Mouse (Mus musculus) fibroblast of lung, adult 2 months (primary cell): ENCODE results near the gene Plxdc2.

ENCODE experiments used
- DNase-seq: peaks from one replicate; pipeline ENCODE4 v3.0.0-alpha.2; 2011; ENCODE audit warnings: low read depth

Plxdc2 gene

GRCm38 (mm10) chr2:16414340-16414976, 58.4 kb downstream of the Plxdc2 start:
- no peak for DNase-seq

GRCm38 (mm10) chr2:16439030-16439429, 82.9 kb downstream of the Plxdc2 start:
- DNase-seq, result no peak

- peak; percentile 23 for DNase-seq
Observed at GRCm38 (mm10) chr2:16442643-16443042, 86.5 kb downstream of the Plxdc2 start.

- DNase-seq, result no peak
Observed at GRCm38 (mm10) chr2:16447936-16448335, 91.8 kb downstream of the Plxdc2 start.

GRCm38 (mm10) chr2:16450838-16451665, 94.9 kb downstream of the Plxdc2 start:
- peak; percentile 96 for DNase-seq

GRCm38 (mm10) chr2:16451666-16452009, 95.5 kb downstream of the Plxdc2 start:
- DNase-seq, result no peak

- DNase-seq, result no peak
Observed at GRCm38 (mm10) chr2:16452080-16452479, 96.0 kb downstream of the Plxdc2 start.

- no peak for DNase-seq
Observed at GRCm38 (mm10) chr2:16456264-16456780, 100.2 kb downstream of the Plxdc2 start.

- DNase-seq, result peak; percentile 29
Observed at GRCm38 (mm10) chr2:16459490-16459889, 103.4 kb downstream of the Plxdc2 start.

- DNase-seq, result no peak
Observed at GRCm38 (mm10) chr2:16470099-16470498, 114.0 kb downstream of the Plxdc2 start.

- no peak for DNase-seq
Observed at GRCm38 (mm10) chr2:16483943-16484342, 127.8 kb downstream of the Plxdc2 start.

GRCm38 (mm10) chr2:16485970-16486369, 129.9 kb downstream of the Plxdc2 start:
- no peak for DNase-seq

- peak; percentile 91 for DNase-seq
Observed at GRCm38 (mm10) chr2:16491242-16491641, 135.1 kb downstream of the Plxdc2 start.

GRCm38 (mm10) chr2:16502843-16503242, 146.7 kb downstream of the Plxdc2 start:
- no peak for DNase-seq

GRCm38 (mm10) chr2:16507540-16508230, 151.6 kb downstream of the Plxdc2 start:
- DNase-seq, result no peak

GRCm38 (mm10) chr2:16518148-16518547, 162.0 kb downstream of the Plxdc2 start:
- DNase-seq, result no peak

- no peak for DNase-seq
Observed at GRCm38 (mm10) chr2:16523427-16523826, 167.3 kb downstream of the Plxdc2 start.

- DNase-seq, result no peak
Observed at GRCm38 (mm10) chr2:16532244-16532643, 176.1 kb downstream of the Plxdc2 start.

GRCm38 (mm10) chr2:16534566-16534965, 178.5 kb downstream of the Plxdc2 start:
- DNase-seq, result no peak

- DNase-seq, result no peak
Observed at GRCm38 (mm10) chr2:16541226-16541625, 185.1 kb downstream of the Plxdc2 start.

- DNase-seq, result no peak
Observed at GRCm38 (mm10) chr2:16545207-16545606, 189.1 kb downstream of the Plxdc2 start.

GRCm38 (mm10) chr2:16559287-16559686, 203.2 kb downstream of the Plxdc2 start:
- no peak for DNase-seq

GRCm38 (mm10) chr2:16568263-16568662, 212.2 kb downstream of the Plxdc2 start:
- no peak for DNase-seq
